Mouse (Mus musculus): ENCODE results near the gene Rbm38. TPM values are rescaled to one million over a fixed set of nuclear protein-coding genes. Genes with fewer than 3 reads are reported as not detected.

Rbm38 gene
- total and polyA plus RNA-seq, 3 experiments = 14.4 to 85.4 (median 19.4) TPM

DNA sequence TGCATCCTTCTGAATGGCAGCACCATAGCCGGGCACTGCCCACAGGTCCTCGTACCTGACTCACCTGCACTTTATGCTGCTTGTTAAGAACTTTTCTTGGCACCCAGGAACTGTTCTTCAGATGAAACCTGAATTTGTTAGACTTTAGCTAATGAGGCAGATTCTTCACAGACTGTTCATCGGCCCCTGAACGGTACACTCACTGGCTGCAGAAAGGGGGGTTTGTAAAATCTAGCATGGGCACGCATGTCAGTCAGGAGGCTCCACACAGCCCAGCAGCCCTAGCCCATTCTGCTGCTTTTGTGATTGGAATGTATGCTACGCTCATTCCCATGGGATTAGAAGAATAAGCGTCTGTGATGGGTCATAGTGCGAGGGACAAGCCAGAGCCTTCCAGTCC lies 16.6 kb upstream of the Rbm38 start:
- TF ChIP-seq ZMIZ1 (IDR thresholded peaks at IDR 0.05; ENCODE audit: low read depth, low read length) (no peak), CHD1 (IDR thresholded peaks at IDR 0.05; ENCODE audit: low read depth, low read length) (no peak), ZNF384 (IDR thresholded peaks at IDR 0.05; ENCODE audit: low read depth, low read length) (no peak)
- no peak overlapping the region for H3K4me2 ChIP-seq (ENCODE audit: insufficient read depth, low read depth, poor library complexity, severe bottlenecking)
- no peaks in the 10 kb centered on the region for H3K9me3 ChIP-seq (replicated peaks; ENCODE audit: low read length)
- no peak overlapping the region for H3K9ac ChIP-seq (ENCODE audit: insufficient read depth, low read depth)
- in situ Hi-C loops (cut with MboI; ENCODE audit: low pct_ligation_motif_present, low pct_unique_long_range_greater_than_20kb, low sequenced_read_pairs) (loop anchor here (25.0 kb wide), 1 partner anchor 159 kb away; the partner anchor contains the start of gene Pck1), dilution Hi-C loops (cut with MboI; ENCODE audit: extremely low pct_ligation_motif_present, extremely low pct_unique_long_range_greater_than_20kb, low sequenced_read_pairs) (no loop called here)
- H3K4me1 ChIP-seq (ENCODE audit: control insufficient read depth in 1 of 2, insufficient read depth in 2 of 2) = peaks cover 5 to 27% of the 10 kb centered on the region in 2 experiments
- no peak overlapping the region for H3K4me3 ChIP-seq (replicated peaks in 1 of 3; ENCODE audit: low read depth in 2 of 3, low read length in 2 of 3, poor library complexity in 1 of 3)
- no peak overlapping the region for H3K27ac ChIP-seq (ENCODE audit: insufficient read depth, low read depth)
- peaks cover 53 to 75% of the 10 kb centered on the region in 2 experiments for H3K36me3 ChIP-seq (replicated peaks in 1 of 2; ENCODE audit: control insufficient read depth in 1 of 2, insufficient read depth in 1 of 2, low read length in 1 of 2)
- H3K27me3 ChIP-seq (replicated peaks) = peaks cover under 1% of the 10 kb centered on the region
- no peak for DNase-seq (ENCODE audit: extremely low read depth)
- peaks cover 28% of the 10 kb centered on the region for H3K79me2 ChIP-seq (replicated peaks; ENCODE audit: control insufficient read depth, extremely low read depth, insufficient read depth, poor library complexity, severe bottlenecking)

- dilution Hi-C loops (cut with MboI; ENCODE audit: extremely low pct_ligation_motif_present, extremely low pct_unique_long_range_greater_than_20kb, low sequenced_read_pairs) (no loop called here), in situ Hi-C loops (cut with MboI; ENCODE audit: low pct_ligation_motif_present, low pct_unique_long_range_greater_than_20kb, low sequenced_read_pairs) (loop anchor here (25.0 kb wide), 1 partner anchor 152 kb away; the partner anchor contains the start of gene Pck1)
- TF ChIP-seq ZNF384 (IDR thresholded peaks at IDR 0.05; ENCODE audit: low read depth, low read length) = no peak
- no peak for TF ChIP-seq MXI1 (IDR thresholded peaks at IDR 0.05; ENCODE audit: low read depth, low read length)
- no peak for TF ChIP-seq E2F4 (IDR thresholded peaks at IDR 0.05; ENCODE audit: insufficient replicate concordance, low read depth, low read length)
- no peak for TF ChIP-seq KAT2A (IDR thresholded peaks at IDR 0.05; ENCODE audit: insufficient replicate concordance, low read length)
- no peak for TF ChIP-seq ELF1 (IDR thresholded peaks at IDR 0.05; ENCODE audit: low read depth, low read length)
- no peak for TF ChIP-seq RCOR1 (conservative IDR thresholded peaks at IDR 0.05; ENCODE audit: low read depth, low read length)
- TF ChIP-seq ZC3H11A (IDR thresholded peaks at IDR 0.05; ENCODE audit: low read depth, low read length) = no peak
- no peak for TF ChIP-seq SIN3A (IDR thresholded peaks at IDR 0.05; ENCODE audit: low read length)
- no peak for TF ChIP-seq ZKSCAN1 (IDR thresholded peaks at IDR 0.05; ENCODE audit: borderline replicate concordance, low read depth, low read length)
- TF ChIP-seq UBTF (IDR thresholded peaks at IDR 0.05; ENCODE audit: low read depth, low read length) = no peak
- no peak for TF ChIP-seq CHD1 (IDR thresholded peaks at IDR 0.05; ENCODE audit: low read depth, low read length)
- no peak for TF ChIP-seq EP300 (IDR thresholded peaks at IDR 0.05; ENCODE audit: low read length)
- TF ChIP-seq TBP (conservative IDR thresholded peaks at IDR 0.05; ENCODE audit: low read depth, low read length) = no peak
- TF ChIP-seq MAZ (IDR thresholded peaks at IDR 0.05; ENCODE audit: low read depth, low read length) = no peak
- TF ChIP-seq USF1 (IDR thresholded peaks at IDR 0.05; ENCODE audit: low read depth, low read length) = no peak
- no peak for TF ChIP-seq HCFC1 (IDR thresholded peaks at IDR 0.05; ENCODE audit: low read depth, low read length)
- TF ChIP-seq POLR2A (IDR thresholded peaks at IDR 0.05; ENCODE audit: low read depth, low read length) = no peak
- TF ChIP-seq MAX (IDR thresholded peaks at IDR 0.05; ENCODE audit: low read length) = no peak
- TF ChIP-seq MYC (IDR thresholded peaks at IDR 0.05; ENCODE audit: low read depth, low read length) = no peak
- no peak for TF ChIP-seq RAD21 (IDR thresholded peaks at IDR 0.05; ENCODE audit: low read depth, low read length)
- H3K27ac ChIP-seq (ENCODE audit: insufficient read depth, low read depth) = no peak overlapping the region
- no peaks in the 10 kb centered on the region for H3K9me3 ChIP-seq (replicated peaks; ENCODE audit: low read length)
- DNase-seq (ENCODE audit: extremely low read depth) = no peak
- peaks cover 0 to 21% of the 10 kb centered on the region in 2 experiments; a peak in 2 of 4 replicates for H3K4me1 ChIP-seq (ENCODE audit: control insufficient read depth in 1 of 2, insufficient read depth in 2 of 2)
- no peaks in the 10 kb centered on the region for H3K79me2 ChIP-seq (replicated peaks; ENCODE audit: control insufficient read depth, extremely low read depth, insufficient read depth, poor library complexity, severe bottlenecking)
- no peak overlapping the region for H3K4me2 ChIP-seq (ENCODE audit: insufficient read depth, low read depth, poor library complexity, severe bottlenecking)
- no peak overlapping the region for H3K9ac ChIP-seq (ENCODE audit: insufficient read depth, low read depth)
- peaks cover 90 to 98% of the 10 kb centered on the region in 2 experiments for H3K36me3 ChIP-seq (replicated peaks in 1 of 2; ENCODE audit: control insufficient read depth in 1 of 2, insufficient read depth in 1 of 2, low read length in 1 of 2)
- no peak overlapping the region for H3K4me3 ChIP-seq (replicated peaks in 1 of 3; ENCODE audit: low read depth in 2 of 3, low read length in 2 of 3, poor library complexity in 1 of 3)
- H3K27me3 ChIP-seq (replicated peaks) = no peaks in the 10 kb centered on the region
Observed at GRCm38 (mm10) chr2:173010220-173010717, 10.0 kb upstream of the Rbm38 start.
